Mouse (Mus musculus) hindbrain, embryonic 11.5 days (tissue): ENCODE measurements around the gene Draxin. TPM values are rescaled to one million over a fixed set of nuclear protein-coding genes. Genes with fewer than 3 reads are reported as not detected.
A peak's percentile ranks its signal among the peaks of the same experiment; 100 is the strongest.

Experiments used
- ATAC-seq: fragments of 200-750 bp; cut with Nextera tagmentation; 2 replicates; pipeline ENCODE4 v1.8.0; 2017; ENCODE audit warnings: mild to moderate bottlenecking, moderate TSS enrichment, moderate library complexity; ENCODE audit not compliant: low FRiP score
- DNase-seq: peaks from one replicate; pipeline ENCODE4 v3.0.0-alpha.2; 2015; ENCODE audit warnings: low spot score
- H3K27ac ChIP-seq: fragments of 300-500 bp; sonication (generic); 2 replicates; pipeline ENCODE4 v1.5.1; 2014; ENCODE audit warnings: mild to moderate bottlenecking, low read depth, low read length
- H3K27me3 ChIP-seq: fragments of 300-500 bp; sonication (generic); 2 replicates; pipeline ENCODE4 v1.6.1; 2014; ENCODE audit warnings: mild to moderate bottlenecking, low read length, moderate library complexity, mixed read lengths; ENCODE audit not compliant: control insufficient read depth, insufficient read depth
- H3K36me3 ChIP-seq: fragments of 300-500 bp; sonication (generic); 2 replicates; pipeline ENCODE4 v1.6.1; 2014; ENCODE audit warnings: mild to moderate bottlenecking, low read length, moderate library complexity, mixed read lengths; ENCODE audit not compliant: control insufficient read depth, insufficient read depth
- H3K4me1 ChIP-seq: fragments of 300-500 bp; sonication (generic); replicated peaks from 2 replicates; pipeline ENCODE4 v1.6.1; 2014; ENCODE audit warnings: low read length, mixed read lengths; ENCODE audit not compliant: control insufficient read depth, insufficient read depth
- H3K4me2 ChIP-seq: fragments of 300-500 bp; sonication (generic); replicated peaks from 2 replicates; pipeline ENCODE4 v1.6.1; 2014; ENCODE audit warnings: mild to moderate bottlenecking, low read depth, low read length
- H3K4me3 ChIP-seq: fragments of 300-500 bp; sonication (generic); 2 replicates; pipeline ENCODE4 v1.5.1; 2014; ENCODE audit warnings: low read depth, low read length
- H3K9ac ChIP-seq: fragments of 300-500 bp; sonication (generic); 2 replicates; pipeline ENCODE4 v1.6.1; 2014; ENCODE audit warnings: low read depth, low read length
- H3K9me3 ChIP-seq: fragments of 300-500 bp; sonication (generic); 2 replicates; pipeline ENCODE4 v1.6.1; 2016; ENCODE audit warnings: low read length; ENCODE audit not compliant: control insufficient read depth
- WGBS: fragments of 180-500 bp; shearing (Covaris S2); extraction: QIAGEN DNeasy Blood & Tissue Kit; methylation state at CpG from one replicate; pipeline ENCODE4 v1.1.7; 2014; 5-methylcytosine and 5-hydroxymethylcytosine counted together
- polyA plus RNA-seq: library from polyadenylated mRNA; unstranded; fragments of >200 nt; fragmentation: Nextera tagmentation; extraction: Ambion mirVana; gene quantifications from 2 replicates; pipeline ENCODE4 v1.2.1, GENCODE M21; 2014

The Draxin gene
- polyA plus RNA-seq, 1 experiment from 2014 or later = 13.8 TPM

DNA sequence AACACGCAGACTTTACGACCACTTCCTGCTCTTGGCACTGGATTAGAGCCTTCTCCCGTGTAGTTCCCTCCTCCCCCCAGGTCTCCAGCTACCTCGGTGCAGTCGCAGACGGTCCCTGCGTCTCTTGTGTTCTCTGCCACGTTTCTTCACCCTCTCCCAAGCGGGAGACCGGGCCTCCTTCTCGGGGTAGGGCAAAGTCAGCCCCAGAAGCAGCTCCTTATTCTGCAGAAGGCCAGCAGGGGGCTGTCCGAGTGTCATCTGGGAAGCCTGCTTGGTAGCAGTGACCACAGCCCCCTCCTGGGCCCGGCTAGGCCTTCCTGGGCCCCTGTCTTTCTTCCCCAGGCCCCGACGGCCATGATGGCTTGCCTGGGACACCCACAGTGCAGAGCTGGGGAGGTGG lies 15.0 kb downstream of the Draxin start:
- DNase-seq (peak; percentile 61), ATAC-seq (peak; percentile 36)
- WGBS = 9% methylated on average over 15 of the region's 15 CpGs
- Histone ChIP-seq H3K27ac (peak overlapping the region; percentile 80; the same call in 1 of the 2 replicates), H3K9ac (peak overlapping the region; percentile 59; the same call in 1 of the 2 replicates), H3K4me3 (no peak overlapping the region), H3K27me3 (0 out of 2 replicates have a peak, but pooled peaks cover 3% of the 10 kb centered on the region), H3K4me1 (peaks cover 8% of the 10 kb centered on the region), H3K4me2 (no peak overlapping the region), H3K9me3 (no peaks in the 10 kb centered on the region), H3K36me3 (peaks cover 2% of the 10 kb centered on the region; the same call in 1 of the 2 replicates)

DNA sequence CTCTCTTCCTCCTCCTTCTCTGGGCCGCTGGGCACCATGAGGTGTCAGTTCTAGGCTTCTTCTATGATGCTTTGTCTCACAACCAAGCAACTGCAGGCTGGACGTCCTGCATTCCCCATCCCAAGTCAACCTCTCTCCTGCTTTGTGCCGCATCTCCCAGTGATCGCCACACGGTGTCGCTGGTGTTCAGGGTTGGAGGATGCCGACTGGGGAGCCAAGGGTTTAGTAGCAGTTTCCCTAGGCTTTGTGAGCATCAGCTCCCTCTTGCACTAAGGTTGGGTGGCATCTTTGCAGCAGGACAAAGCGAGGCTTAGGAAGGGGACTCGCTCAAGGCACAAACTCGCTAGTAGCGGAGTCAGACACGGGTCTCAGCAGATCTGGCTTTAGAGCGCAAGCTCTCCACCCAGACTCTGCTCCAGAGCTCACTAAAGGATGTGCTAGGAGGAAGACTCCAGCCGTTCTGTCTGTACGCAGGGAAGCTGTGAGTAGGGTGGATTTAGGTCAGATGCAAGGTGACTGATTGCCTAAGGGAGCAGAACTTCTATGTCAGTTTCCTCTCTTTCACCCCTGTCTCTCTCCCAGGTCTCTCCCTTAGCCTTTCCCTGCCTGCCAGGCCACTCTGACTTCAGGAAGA lies 15.6 kb downstream of the Draxin start:
- peaks cover 2% of the 10 kb centered on the region; the same call in 1 of the 2 replicates for H3K36me3 ChIP-seq
- H3K4me3 ChIP-seq = no peak overlapping the region
- ATAC-seq (peak; percentile 80), DNase-seq (peak; percentile 96)
- H3K27ac ChIP-seq = peak overlapping the region; percentile 80
- 0 out of 2 replicates have a peak, but pooled peaks cover 3% of the 10 kb centered on the region for H3K27me3 ChIP-seq
- H3K9ac ChIP-seq = peak overlapping the region; percentile 59
- H3K9me3 ChIP-seq = no peaks in the 10 kb centered on the region
- no peak overlapping the region for H3K4me2 ChIP-seq
- WGBS = 6% methylated on average over 15 of the region's 15 CpGs
- H3K4me1 ChIP-seq = peaks cover 8% of the 10 kb centered on the region

DNA sequence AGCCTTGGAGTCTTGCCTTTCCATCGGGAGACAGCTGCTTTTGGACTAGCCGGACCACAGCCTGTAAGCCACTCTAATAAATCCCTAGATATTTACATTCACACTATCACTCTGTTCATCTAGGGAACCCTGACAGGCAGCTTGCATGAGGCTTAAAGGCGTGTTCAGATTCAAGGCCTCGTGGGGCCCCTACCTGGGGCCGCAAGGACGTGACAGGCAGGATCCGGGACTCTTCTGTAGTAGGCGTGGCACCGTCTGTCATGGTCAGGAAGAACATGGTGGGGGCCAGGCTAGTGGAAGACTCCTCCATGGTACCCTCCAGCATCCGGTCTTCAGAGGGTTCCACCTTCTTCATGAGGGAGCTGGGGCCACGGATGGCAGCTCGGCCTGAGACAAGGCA lies 18.0 kb downstream of the Draxin start:
- no peak overlapping the region for H3K4me2 ChIP-seq
- H3K4me3 ChIP-seq = no peak overlapping the region
- DNase-seq (no peak), ATAC-seq (no peak)
- 89% methylated on average over 12 of the region's 12 CpGs for WGBS
- peaks cover 10% of the 10 kb centered on the region for H3K4me1 ChIP-seq
- no peaks in the 10 kb centered on the region for H3K9me3 ChIP-seq
- no peak overlapping the region for H3K27ac ChIP-seq
- H3K9ac ChIP-seq = no peak overlapping the region
- H3K36me3 ChIP-seq = peaks cover 5% of the 10 kb centered on the region; the same call in 1 of the 2 replicates
- H3K27me3 ChIP-seq = 0 out of 2 replicates have a peak, but pooled peaks cover 3% of the 10 kb centered on the region

DNA sequence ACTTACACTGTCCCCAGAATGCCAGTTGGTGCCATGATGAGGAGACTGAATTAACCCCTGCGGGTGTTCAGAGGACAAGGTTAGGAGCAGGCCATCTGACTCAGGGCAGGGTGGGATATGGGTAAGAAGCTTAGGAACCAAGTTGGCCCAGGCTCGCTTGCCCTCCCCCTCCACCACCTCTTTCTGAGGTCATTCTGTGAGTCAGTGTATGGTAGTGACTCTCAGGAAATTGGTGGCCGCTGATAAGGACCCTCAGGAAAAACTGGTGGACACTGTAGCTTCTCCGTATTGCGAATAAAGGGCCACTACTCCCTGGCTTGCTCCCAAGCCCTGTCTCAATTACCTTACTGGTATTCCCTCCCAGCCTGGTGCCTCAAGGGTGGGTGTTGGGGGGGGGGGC lies 21.3 kb downstream of the Draxin start:
- WGBS = 85% methylated on average over 5 of the region's 5 CpGs
- Histone ChIP-seq H3K4me3 (no peak overlapping the region), H3K36me3 (peaks cover 5% of the 10 kb centered on the region; the same call in 1 of the 2 replicates), H3K9me3 (no peaks in the 10 kb centered on the region), H3K27me3 (no peaks in the 10 kb centered on the region), H3K9ac (no peak overlapping the region), H3K27ac (no peak overlapping the region), H3K4me2 (no peak overlapping the region), H3K4me1 (0 out of 2 replicates have a peak, but pooled peaks cover 2% of the 10 kb centered on the region)
- no peak for ATAC-seq
- DNase-seq = no peak

DNA sequence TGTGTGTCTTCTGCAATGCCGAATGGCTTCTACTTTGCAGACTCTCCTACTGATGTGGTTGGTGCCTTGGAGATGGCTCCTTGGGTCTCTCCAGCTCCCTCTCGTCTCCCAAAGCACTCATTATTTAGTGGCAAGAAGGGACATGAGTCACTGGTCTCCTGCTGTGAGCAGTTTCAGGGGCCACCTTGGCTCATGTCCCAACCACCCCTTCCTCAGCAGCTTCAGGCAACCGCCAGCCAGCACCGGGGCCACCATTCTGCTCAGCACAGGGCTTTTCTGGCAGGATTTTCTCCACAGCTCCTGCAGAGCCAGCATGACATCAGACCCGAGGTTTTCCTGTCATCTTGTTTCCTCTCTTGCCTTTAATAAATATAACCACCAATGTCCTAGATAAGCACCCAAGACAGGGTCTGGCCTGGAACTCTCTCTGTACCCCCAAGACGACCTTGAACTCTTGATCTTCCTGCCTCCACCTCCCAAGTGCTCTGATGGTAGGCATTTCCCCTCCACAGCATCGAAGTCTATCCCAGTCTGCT lies 21.9 kb downstream of the Draxin start:
- Histone ChIP-seq H3K27me3 (no peaks in the 10 kb centered on the region), H3K4me3 (no peak overlapping the region), H3K4me2 (no peak overlapping the region), H3K27ac (peak overlapping the region; percentile 51), H3K36me3 (peaks cover 2% of the 10 kb centered on the region; the same call in 1 of the 2 replicates), H3K9ac (no peak overlapping the region), H3K4me1 (0 out of 2 replicates have a peak, but pooled peaks cover 2% of the 10 kb centered on the region), H3K9me3 (no peaks in the 10 kb centered on the region)
- DNase-seq (no peak), ATAC-seq (no peak)
- 71% methylated on average over 7 of the region's 7 CpGs for WGBS

DNA sequence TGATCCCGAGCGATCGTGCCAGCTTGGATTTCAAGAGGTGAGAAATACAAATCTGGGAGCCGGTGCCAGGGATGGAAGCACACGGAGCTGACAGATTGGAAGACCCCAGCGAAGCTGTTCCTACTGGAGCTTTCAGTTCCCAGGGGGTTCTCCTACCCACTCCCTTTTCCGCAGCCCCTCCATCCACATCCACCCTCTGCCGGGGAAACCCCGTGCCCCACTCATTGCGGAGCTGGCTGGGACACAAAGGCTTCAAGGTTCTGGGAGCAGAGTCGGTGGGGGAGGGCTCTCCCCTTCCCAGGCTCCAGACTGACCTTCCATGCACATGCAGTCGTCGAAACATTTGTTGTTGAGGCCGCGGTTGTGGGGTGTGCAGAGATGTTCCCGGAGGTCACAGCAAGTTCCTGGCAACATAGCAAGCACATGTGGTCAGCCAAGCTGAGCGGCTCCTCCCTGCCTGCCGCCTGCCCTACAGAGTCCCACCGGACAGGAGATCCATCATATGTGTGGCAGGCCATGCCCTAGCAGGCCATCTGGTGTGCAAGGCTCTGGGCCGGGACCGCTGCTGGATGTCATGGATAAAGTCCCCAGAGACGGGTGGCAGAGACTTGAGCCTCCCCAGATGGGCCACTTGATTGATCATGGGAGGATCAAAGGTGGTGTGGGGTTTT lies 22.7 kb downstream of the Draxin start:
- 43% methylated on average over 22 of the region's 22 CpGs for WGBS
- peaks cover 2% of the 10 kb centered on the region; the same call in 1 of the 2 replicates for H3K36me3 ChIP-seq
- no peak overlapping the region for H3K9ac ChIP-seq
- no peak overlapping the region for H3K4me3 ChIP-seq
- DNase-seq (peak; percentile 68), ATAC-seq (peak; percentile 88)
- no peaks in the 10 kb centered on the region for H3K27me3 ChIP-seq
- peak overlapping the region; percentile 51 for H3K27ac ChIP-seq
- 0 out of 2 replicates have a peak, but pooled peaks cover 2% of the 10 kb centered on the region for H3K4me1 ChIP-seq
- no peaks in the 10 kb centered on the region for H3K9me3 ChIP-seq
- no peak overlapping the region for H3K4me2 ChIP-seq

DNA sequence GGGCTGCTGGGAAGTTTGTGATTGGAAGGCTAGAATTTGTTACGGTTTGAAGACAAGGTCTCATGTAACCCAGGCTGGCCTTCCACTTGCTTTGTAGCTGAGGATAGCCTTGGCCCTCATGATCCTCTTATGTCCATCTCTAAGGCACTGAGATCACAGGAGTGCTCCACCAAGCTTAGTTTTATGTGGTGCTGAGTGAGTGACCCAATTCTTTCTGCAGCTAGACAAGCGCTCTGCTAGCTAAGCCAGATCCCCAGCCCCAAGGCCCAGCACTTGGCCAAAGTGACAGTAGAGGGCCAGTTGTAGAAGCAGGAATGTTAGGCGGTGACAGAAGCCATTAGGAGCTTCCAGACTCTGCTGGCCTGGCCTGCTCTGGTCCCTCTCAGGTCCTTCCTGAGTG lies 26.4 kb downstream of the Draxin start:
- Histone ChIP-seq H3K9ac (no peak overlapping the region), H3K27me3 (no peaks in the 10 kb centered on the region; the same call in 1 of the 2 replicates), H3K4me3 (no peak overlapping the region), H3K4me1 (peaks cover 2% of the 10 kb centered on the region; the same call in 1 of the 2 replicates), H3K9me3 (no peaks in the 10 kb centered on the region), H3K4me2 (no peak overlapping the region), H3K36me3 (peaks cover 1% of the 10 kb centered on the region; the same call in 1 of the 2 replicates), H3K27ac (no peak overlapping the region)
- DNase-seq (no peak), ATAC-seq (no peak)
- 88% methylated on average over 3 of the region's 3 CpGs for whole genome bisulfite sequencing

DNA sequence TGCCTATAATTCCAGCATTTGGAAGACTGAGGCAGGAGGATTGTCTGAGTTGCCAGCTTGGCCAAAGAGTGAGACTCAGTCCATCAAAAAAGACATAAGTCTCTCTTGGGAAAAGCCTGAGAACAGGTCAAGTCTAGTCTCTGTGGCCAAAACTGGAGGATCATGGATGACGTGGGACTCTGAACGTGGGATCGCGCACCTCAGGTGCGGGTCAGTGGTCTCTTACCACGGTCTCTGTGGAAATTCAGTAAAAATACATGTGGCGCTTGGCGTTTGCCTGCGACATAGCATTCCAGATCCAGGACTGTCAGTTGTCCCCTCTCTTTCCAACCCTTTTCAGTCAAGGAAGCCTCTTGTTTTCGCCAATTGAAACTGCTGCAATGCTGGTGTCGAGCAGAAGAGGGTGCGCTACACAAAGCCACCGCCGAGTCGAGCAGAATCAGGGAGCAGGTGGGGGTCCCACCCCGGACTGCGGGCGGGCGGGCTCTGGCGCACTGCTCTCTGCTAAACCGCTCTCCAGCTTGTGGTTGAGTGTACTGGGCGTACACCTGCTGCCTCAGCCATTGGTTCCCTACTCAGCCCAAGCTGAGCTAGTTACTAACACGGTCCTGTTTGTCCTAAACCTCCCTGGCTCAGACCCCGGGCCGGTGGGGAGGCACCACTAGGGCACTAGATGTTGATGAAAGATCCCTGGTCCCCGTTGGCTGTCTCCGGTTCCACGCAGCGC lies 28.5 kb downstream of the Draxin start:
- DNase-seq (peak; percentile 81), ATAC-seq (peak; percentile 87)
- Histone ChIP-seq H3K4me3 (peak overlapping the region; percentile 13; the same call in 1 of the 2 replicates), H3K9me3 (no peaks in the 10 kb centered on the region), H3K9ac (peak overlapping the region; percentile 8; the same call in 1 of the 2 replicates), H3K27ac (peak overlapping the region; percentile 36; the same call in 1 of the 2 replicates), H3K36me3 (no peaks in the 10 kb centered on the region), H3K4me1 (no peaks in the 10 kb centered on the region; the same call in 1 of the 2 replicates), H3K27me3 (no peaks in the 10 kb centered on the region; the same call in 1 of the 2 replicates), H3K4me2 (peak overlapping the region; percentile 39)
- 20% methylated on average over 29 of the region's 29 CpGs for whole genome bisulfite sequencing
